Mouse (Mus musculus): ENCODE measurements at regions not wholly inside any gene's neighbourhood (a gene's known extent, or its start where the extent isn't known, plus 50 kb on each side); places are given as distances from the start of the nearest gene placed in this dataset.

DNA sequence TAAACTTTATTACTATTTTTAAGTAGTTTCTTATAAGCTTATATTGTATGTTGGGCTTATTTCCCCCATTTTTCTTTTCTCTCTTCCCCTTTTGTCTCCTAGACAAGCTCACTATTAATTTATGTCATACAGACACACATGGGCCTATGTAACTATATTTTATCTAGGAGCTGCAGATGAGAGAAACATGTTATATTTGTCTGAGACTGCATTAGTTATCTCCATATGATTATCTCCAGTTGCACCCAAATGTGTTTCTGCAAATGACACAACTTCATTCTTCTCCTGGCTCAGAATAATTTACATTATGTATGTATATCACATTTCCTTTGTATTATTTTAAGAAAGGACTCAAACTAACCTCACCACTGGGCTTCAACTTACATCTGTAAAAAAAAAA lies 501.3 kb downstream of the Olfm4 start:
- Histone ChIP-seq H3K36me3 (ENCODE audit: control insufficient read depth, insufficient read depth) (no peaks in the 10 kb centered on the region), H3K9me3 (replicated peaks; ENCODE audit: control insufficient read depth, low read length) (no peaks in the 10 kb centered on the region), H3K9ac (ENCODE audit: low read length) (no peak overlapping the region), H3K27me3 (ENCODE audit: control insufficient read depth, insufficient read depth, low read length) (no peaks in the 10 kb centered on the region), H3K4me2 (ENCODE audit: low read depth, low read length) (no peak overlapping the region), H3K4me3 (ENCODE audit: low read length) (no peak overlapping the region), H3K27ac (ENCODE audit: low read length) (no peak overlapping the region), H3K4me1 (ENCODE audit: control insufficient read depth, insufficient read depth, low read length) (no peaks in the 10 kb centered on the region)
- no peak for ATAC-seq (replicated peaks; ENCODE audit: extremely low read depth, insufficient read depth, low FRiP score)

DNA sequence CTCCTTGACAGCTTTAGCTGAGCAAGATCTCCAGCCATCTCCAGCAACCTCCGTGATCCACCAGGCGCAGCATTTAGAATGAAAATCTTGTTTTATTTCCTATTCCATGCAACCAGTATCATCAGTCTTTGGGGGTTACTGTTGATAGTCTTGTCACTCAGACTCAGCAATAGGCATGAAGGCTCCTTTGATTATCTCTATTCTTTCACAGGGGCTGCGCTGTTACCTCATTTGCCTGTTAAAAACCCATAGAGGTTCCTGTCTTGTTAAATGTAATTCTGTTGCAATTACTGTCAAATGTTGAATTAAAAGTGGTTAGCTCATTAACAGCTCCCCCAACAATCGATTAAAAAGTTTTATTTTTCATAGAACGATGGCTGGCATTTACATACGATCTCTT lies 502.7 kb downstream of the Olfm4 start:
- Histone ChIP-seq H3K9me3 (replicated peaks; ENCODE audit: control insufficient read depth, low read length) (no peaks in the 10 kb centered on the region), H3K9ac (ENCODE audit: low read length) (no peak overlapping the region), H3K27ac (ENCODE audit: low read length) (no peak overlapping the region), H3K4me2 (ENCODE audit: low read depth, low read length) (no peak overlapping the region), H3K27me3 (ENCODE audit: control insufficient read depth, insufficient read depth, low read length) (no peaks in the 10 kb centered on the region), H3K4me1 (ENCODE audit: control insufficient read depth, insufficient read depth, low read length) (no peaks in the 10 kb centered on the region), H3K36me3 (ENCODE audit: control insufficient read depth, insufficient read depth) (no peaks in the 10 kb centered on the region), H3K4me3 (ENCODE audit: low read length) (no peak overlapping the region)
- ATAC-seq (replicated peaks; ENCODE audit: extremely low read depth, insufficient read depth, low FRiP score), result no peak
- 81% methylated on average over 6 of the region's 6 CpGs for WGBS

DNA sequence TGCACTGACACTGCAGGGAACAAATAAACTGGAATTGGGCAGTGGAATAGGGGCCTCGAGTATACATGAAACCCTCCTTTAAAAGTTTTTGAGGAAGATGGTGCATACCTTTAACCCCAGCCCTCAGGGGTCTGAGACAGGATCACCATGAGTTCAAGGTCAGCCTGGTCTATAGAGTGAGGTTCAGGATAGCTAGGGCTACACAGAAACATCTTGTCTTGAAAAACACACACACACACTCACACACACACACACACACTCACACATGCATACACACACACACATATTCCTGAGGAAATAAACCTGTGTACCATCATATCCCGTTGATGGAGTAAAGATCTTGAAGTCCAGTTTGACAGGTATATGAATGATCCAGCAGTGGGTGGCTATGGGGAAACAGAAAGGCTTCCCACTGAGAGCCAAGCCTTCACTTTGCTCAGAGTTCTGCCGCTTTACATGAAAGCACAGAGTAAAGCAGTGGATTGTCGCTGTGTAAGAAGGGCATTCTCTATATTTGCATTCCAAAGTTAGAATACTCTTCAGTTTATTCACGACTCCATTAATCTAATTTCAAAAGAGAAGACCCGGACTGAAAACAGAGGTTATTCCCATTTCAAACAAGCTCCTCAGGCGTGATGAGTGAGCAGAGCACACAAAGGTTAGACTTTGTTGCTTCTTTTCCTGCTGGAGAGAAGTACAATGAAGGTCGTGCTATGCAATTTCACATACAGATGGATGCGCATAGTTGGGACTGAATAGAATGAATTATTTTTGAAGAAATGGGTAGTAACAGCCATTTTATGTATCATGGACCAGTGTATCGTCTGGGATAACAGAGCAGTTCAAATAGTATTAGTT lies 508.4 kb downstream of the Olfm4 start:
- ATAC-seq (replicated peaks; ENCODE audit: extremely low read depth, insufficient read depth, low FRiP score), result no peak

GRCm38 (mm10) chr14:80492901-80493279 lies 509.0 kb downstream of the Olfm4 start:
- WGBS, result 81% methylated on average over 4 of the region's 4 CpGs
- H3K4me1 ChIP-seq (ENCODE audit: control insufficient read depth, insufficient read depth, low read length), result no peaks in the 10 kb centered on the region
- H3K36me3 ChIP-seq (ENCODE audit: control insufficient read depth, insufficient read depth), result no peaks in the 10 kb centered on the region
- no peaks in the 10 kb centered on the region for H3K9me3 ChIP-seq (replicated peaks; ENCODE audit: control insufficient read depth, low read length)
- no peaks in the 10 kb centered on the region for H3K27me3 ChIP-seq (ENCODE audit: control insufficient read depth, insufficient read depth, low read length)
- no peak for ATAC-seq (replicated peaks; ENCODE audit: extremely low read depth, insufficient read depth, low FRiP score)
- H3K27ac ChIP-seq (ENCODE audit: low read length), result no peak overlapping the region
- no peak overlapping the region for H3K9ac ChIP-seq (ENCODE audit: low read length)
- H3K4me2 ChIP-seq (ENCODE audit: low read depth, low read length), result no peak overlapping the region
- H3K4me3 ChIP-seq (ENCODE audit: low read length), result no peak overlapping the region

More for the DNA sequence above, 508.4 kb downstream of the Olfm4 start:
- Histone ChIP-seq H3K27ac (ENCODE audit: low read length) (no peak overlapping the region), H3K27me3 (ENCODE audit: control insufficient read depth, insufficient read depth, low read length) (no peaks in the 10 kb centered on the region), H3K4me1 (ENCODE audit: control insufficient read depth, insufficient read depth, low read length) (no peaks in the 10 kb centered on the region), H3K4me2 (ENCODE audit: low read depth, low read length) (no peak overlapping the region), H3K9ac (ENCODE audit: low read length) (no peak overlapping the region), H3K9me3 (replicated peaks; ENCODE audit: control insufficient read depth, low read length) (no peaks in the 10 kb centered on the region), H3K36me3 (ENCODE audit: control insufficient read depth, insufficient read depth) (no peaks in the 10 kb centered on the region), H3K4me3 (ENCODE audit: low read length) (no peak overlapping the region)
- WGBS, result 74% methylated on average over 10 of the region's 10 CpGs

- Histone ChIP-seq H3K9ac (ENCODE audit: low read length) (no peak overlapping the region), H3K9me3 (replicated peaks; ENCODE audit: control insufficient read depth, low read length) (no peaks in the 10 kb centered on the region), H3K36me3 (ENCODE audit: control insufficient read depth, insufficient read depth) (no peaks in the 10 kb centered on the region), H3K4me3 (ENCODE audit: low read length) (no peak overlapping the region), H3K27me3 (ENCODE audit: control insufficient read depth, insufficient read depth, low read length) (no peaks in the 10 kb centered on the region), H3K27ac (ENCODE audit: low read length) (no peak overlapping the region), H3K4me1 (ENCODE audit: control insufficient read depth, insufficient read depth, low read length) (no peaks in the 10 kb centered on the region), H3K4me2 (ENCODE audit: low read depth, low read length) (no peak overlapping the region)
- WGBS, result 95% methylated on average over 2 of the region's 2 CpGs
- no peak for ATAC-seq (replicated peaks; ENCODE audit: extremely low read depth, insufficient read depth, low FRiP score)
Observed at GRCm38 (mm10) chr14:80504351-80504750, 520.5 kb downstream of the Olfm4 start.

- H3K27ac ChIP-seq (ENCODE audit: low read length), result no peak overlapping the region
- no peaks in the 10 kb centered on the region for H3K36me3 ChIP-seq (ENCODE audit: control insufficient read depth, insufficient read depth)
- no peak overlapping the region for H3K4me2 ChIP-seq (ENCODE audit: low read depth, low read length)
- H3K27me3 ChIP-seq (ENCODE audit: control insufficient read depth, insufficient read depth, low read length), result no peaks in the 10 kb centered on the region
- no peaks in the 10 kb centered on the region for H3K9me3 ChIP-seq (replicated peaks; ENCODE audit: control insufficient read depth, low read length)
- H3K4me1 ChIP-seq (ENCODE audit: control insufficient read depth, insufficient read depth, low read length), result no peaks in the 10 kb centered on the region
- no peak overlapping the region for H3K9ac ChIP-seq (ENCODE audit: low read length)
- no peak for ATAC-seq (replicated peaks; ENCODE audit: extremely low read depth, insufficient read depth, low FRiP score)
- no peak overlapping the region for H3K4me3 ChIP-seq (ENCODE audit: low read length)
- 85% methylated on average over 2 of the region's 2 CpGs for WGBS
Observed at GRCm38 (mm10) chr14:80516626-80517025, 532.7 kb downstream of the Olfm4 start.

DNA sequence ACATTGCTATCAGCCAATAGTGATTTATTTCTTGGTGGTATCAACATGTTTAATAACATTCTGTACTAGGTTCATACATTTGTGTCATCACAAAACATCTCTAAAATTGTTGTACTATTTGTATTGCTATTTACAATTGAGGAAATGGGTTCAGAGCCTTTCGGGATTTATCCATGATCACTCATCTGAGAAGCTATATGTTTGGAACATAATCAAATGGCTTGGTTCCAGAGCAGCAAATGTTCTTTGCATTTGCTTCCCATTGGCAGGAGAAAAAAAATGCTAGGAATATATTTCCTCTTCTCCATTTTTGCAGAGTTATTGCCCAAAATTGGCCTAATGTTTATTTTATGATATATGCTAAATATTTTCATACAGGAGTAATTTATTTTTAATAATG lies 537.3 kb downstream of the Olfm4 start:
- H3K36me3 ChIP-seq (ENCODE audit: control insufficient read depth, insufficient read depth), result no peaks in the 10 kb centered on the region
- H3K4me3 ChIP-seq (ENCODE audit: low read length), result no peak overlapping the region
- H3K9ac ChIP-seq (ENCODE audit: low read length), result no peak overlapping the region
- H3K9me3 ChIP-seq (replicated peaks; ENCODE audit: control insufficient read depth, low read length), result no peaks in the 10 kb centered on the region
- H3K27ac ChIP-seq (ENCODE audit: low read length), result no peak overlapping the region
- WGBS, result 63% methylated on average over 1 of the region's 1 CpGs
- H3K27me3 ChIP-seq (ENCODE audit: control insufficient read depth, insufficient read depth, low read length), result no peaks in the 10 kb centered on the region
- ATAC-seq (replicated peaks; ENCODE audit: extremely low read depth, insufficient read depth, low FRiP score), result no peak
- H3K4me1 ChIP-seq (ENCODE audit: control insufficient read depth, insufficient read depth, low read length), result no peaks in the 10 kb centered on the region
- no peak overlapping the region for H3K4me2 ChIP-seq (ENCODE audit: low read depth, low read length)

DNA sequence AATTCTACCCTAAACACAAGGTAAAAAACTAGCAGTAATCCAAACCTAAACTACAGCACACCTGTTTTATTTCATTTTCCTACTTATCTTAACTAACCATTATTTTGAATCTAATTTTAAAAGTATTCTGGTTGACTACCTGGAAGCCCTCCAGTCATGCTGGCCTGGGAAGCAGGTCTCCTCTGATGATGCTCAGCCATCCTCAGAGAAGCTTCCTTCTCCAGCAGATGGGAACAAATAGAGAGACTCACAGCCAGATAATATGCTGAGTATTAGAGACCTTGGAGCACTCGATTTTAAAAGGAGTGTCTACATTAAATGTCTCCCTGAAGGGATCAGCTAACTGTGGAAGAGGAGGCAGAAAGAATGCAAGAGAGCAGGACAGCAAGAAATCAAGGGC lies 537.8 kb downstream of the Olfm4 start:
- Histone ChIP-seq H3K9me3 (replicated peaks; ENCODE audit: control insufficient read depth, low read length) (no peaks in the 10 kb centered on the region), H3K27ac (ENCODE audit: low read length) (no peak overlapping the region), H3K36me3 (ENCODE audit: control insufficient read depth, insufficient read depth) (no peaks in the 10 kb centered on the region), H3K4me1 (ENCODE audit: control insufficient read depth, insufficient read depth, low read length) (no peaks in the 10 kb centered on the region), H3K4me3 (ENCODE audit: low read length) (no peak overlapping the region), H3K9ac (ENCODE audit: low read length) (no peak overlapping the region), H3K27me3 (ENCODE audit: control insufficient read depth, insufficient read depth, low read length) (no peaks in the 10 kb centered on the region), H3K4me2 (ENCODE audit: low read depth, low read length) (no peak overlapping the region)
- WGBS, result 55% methylated on average over 1 of the region's 1 CpGs
- no peak for ATAC-seq (replicated peaks; ENCODE audit: extremely low read depth, insufficient read depth, low FRiP score)

DNA sequence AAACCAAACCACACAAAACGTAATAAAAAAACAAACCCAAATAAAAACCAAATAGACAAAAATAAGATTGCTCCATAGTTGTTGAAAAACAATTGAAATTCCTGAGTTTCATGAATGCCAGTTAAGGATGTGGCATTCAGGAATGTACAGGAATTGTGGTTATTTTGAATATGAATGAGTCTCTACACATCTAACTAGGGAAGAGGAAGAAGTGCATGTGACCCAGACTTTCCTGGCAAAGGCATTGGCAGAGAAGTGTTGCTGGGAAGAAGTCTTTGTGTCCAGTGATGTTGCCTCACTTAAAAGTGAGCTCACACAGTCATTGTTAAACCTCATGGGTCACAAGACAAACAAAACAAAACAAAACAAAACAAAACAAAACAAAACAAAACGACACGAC lies 538.7 kb downstream of the Olfm4 start:
- no peaks in the 10 kb centered on the region for H3K9me3 ChIP-seq (replicated peaks; ENCODE audit: control insufficient read depth, low read length)
- H3K4me3 ChIP-seq (ENCODE audit: low read length), result no peak overlapping the region
- WGBS, result 74% methylated on average over 3 of the region's 3 CpGs
- no peak for ATAC-seq (replicated peaks; ENCODE audit: extremely low read depth, insufficient read depth, low FRiP score)
- H3K27ac ChIP-seq (ENCODE audit: low read length), result no peak overlapping the region
- no peaks in the 10 kb centered on the region for H3K4me1 ChIP-seq (ENCODE audit: control insufficient read depth, insufficient read depth, low read length)
- no peaks in the 10 kb centered on the region for H3K36me3 ChIP-seq (ENCODE audit: control insufficient read depth, insufficient read depth)
- no peaks in the 10 kb centered on the region for H3K27me3 ChIP-seq (ENCODE audit: control insufficient read depth, insufficient read depth, low read length)
- H3K9ac ChIP-seq (ENCODE audit: low read length), result no peak overlapping the region
- no peak overlapping the region for H3K4me2 ChIP-seq (ENCODE audit: low read depth, low read length)

Data from heart, embryonic 16.5 days (tissue).